Mouse (Mus musculus) layer of hippocampus, adult 8-10 months (tissue): ENCODE results near the gene Sema3g. TPM values are rescaled to one million over a fixed set of nuclear protein-coding genes. Genes with fewer than 3 reads are reported as not detected.
A peak's percentile ranks its signal among the peaks of the same experiment; 100 is the strongest.

ENCODE experiments used
- DNase-seq, 2 experiments: peaks; one replicate each; pipeline ENCODE4 v3.0.0; 2022; ENCODE audit warnings: low spot score in 2 of 2
- total RNA-seq, 4 experiments: library from RNA; stranded (reverse); gene quantifications; 2 replicates each; pipeline ENCODE4 v1.2.4; 2022

Gene Sema3g
- 1 to 10 TPM; 4.7 to 5.9 (median 5.6) TPM for total RNA-seq

DNA sequence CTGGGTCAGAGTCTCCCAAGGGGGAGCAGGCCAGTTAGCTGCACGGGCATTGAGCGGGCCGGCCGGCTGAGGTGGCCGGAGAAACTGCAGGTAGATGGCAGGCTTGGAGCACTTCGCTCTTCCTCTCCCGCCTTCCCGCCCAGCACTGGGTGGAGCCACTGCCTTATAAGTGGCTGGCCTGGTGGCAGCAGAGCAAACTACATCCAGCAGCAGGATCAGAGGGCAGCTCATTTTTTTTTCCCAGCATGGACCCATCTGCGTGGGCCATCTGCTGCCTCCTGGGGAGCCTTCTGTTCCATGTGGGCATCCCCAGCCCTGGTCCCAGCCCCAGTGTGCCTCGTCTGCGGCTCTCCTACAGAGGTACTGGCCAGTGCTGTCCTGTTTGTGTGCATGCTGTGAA is at the start of gene Sema3g:
Gene Sema3g, plus strand, starts transcription at position 195 of the 400 bp plus-strand sequence.
- no peak for DNase-seq

DNA sequence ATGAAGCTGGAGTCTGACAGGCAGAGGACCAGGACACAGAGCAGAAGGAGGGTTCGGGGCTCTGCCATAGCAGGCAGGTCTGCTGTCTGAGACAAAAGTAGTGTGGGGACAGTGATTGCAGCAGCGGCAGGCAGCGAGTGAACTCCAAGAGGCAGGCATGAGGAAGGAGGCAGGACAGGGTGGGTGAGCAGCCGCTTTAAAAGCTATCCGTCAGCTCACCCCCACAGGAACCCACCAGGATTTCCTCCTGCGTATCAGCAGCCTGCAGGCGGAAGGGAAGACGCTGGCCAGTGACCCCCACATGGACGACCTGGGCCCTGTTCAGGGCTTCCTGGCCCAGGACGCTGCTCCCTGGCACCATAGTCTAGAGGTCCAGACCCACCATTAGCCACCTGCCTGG is 49.2 kb upstream of the Sema3g start, which contains the start of gene Stab1:
Gene Stab1, minus strand, starts transcription at position 217 of the 400 bp plus-strand sequence.
- DNase-seq: no peak

DNA sequence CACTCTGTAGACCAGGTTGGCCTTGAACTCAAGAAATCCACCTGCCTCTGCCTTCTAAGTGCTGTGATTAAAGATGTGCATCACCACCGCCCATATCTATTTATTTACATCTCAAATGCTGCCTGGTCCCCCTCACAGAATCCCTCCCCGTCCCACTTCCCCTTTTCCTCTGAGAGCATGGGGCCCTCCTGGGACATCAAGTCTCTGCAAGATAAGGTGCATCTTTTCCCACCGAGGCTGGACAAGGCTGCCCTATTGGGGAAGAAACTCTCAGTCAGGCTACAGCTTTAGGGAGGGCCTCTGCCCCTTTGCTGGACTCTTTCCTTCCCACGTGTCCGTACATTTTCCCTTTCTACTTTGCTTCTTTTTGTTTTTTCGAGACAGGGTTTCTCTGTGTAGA is 48.2 kb upstream of the Sema3g start:
- no peak for DNase-seq

DNA sequence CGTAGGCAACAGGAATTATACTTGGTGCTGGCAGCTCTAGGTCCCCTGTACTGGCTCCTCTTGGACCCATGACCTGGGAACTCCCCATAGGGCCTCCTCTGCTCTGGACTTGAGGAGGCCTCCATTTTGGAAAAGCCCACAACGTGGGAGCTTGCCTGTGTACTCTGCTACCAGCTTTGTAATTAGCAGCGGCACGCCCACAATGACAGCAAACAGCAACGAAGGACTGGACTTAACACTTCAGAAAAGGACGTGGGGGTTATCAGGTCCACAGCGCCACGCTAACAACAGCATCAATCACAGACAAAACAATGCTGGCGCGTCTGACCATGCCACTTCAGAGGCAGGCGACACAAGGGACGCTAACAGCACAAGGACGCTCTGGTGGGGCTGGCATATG is 46.7 kb upstream of the Sema3g start:
- DNase-seq: no peak

DNA sequence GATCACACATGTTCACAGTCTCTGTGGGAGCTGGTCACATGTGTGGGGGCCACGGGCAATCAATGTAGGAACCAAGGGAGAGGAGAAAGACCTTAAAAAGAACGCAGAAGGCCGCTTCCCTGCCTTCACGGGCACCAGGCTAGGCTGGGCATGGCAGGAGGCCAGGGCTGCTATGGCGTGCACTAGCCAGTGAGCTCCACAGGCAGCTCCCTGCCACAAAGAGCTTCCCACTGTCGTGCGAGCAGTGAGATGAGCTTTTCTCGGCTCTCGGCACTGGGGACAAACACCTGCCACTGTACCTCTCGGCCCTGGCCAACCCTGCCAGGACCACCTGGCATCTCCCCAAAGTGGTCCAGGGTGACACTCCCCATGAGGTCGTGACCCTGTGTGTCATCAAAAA is 46.3 kb upstream of the Sema3g start:
- no peak for DNase-seq

DNA sequence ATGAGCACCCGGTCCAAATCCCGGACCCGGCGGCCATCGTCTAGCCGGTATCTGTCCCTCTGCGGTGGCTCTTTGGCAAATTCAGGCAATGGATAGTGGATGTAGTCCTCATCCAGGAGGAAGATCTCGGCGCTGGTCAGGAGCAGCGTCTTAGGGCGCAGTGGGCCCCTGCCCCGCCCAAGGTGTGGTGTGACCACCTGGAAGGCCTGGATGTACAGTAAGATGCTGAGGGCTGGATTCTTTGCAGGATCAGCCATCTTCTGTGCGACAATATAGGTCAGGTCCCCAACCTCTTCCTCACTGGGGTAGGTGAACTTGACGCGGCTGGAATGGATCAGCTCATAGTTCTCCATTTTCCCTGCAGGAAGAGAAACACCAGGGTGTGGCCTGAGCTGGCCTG is 45.8 kb upstream of the Sema3g start:
- DNase-seq: no peak

DNA sequence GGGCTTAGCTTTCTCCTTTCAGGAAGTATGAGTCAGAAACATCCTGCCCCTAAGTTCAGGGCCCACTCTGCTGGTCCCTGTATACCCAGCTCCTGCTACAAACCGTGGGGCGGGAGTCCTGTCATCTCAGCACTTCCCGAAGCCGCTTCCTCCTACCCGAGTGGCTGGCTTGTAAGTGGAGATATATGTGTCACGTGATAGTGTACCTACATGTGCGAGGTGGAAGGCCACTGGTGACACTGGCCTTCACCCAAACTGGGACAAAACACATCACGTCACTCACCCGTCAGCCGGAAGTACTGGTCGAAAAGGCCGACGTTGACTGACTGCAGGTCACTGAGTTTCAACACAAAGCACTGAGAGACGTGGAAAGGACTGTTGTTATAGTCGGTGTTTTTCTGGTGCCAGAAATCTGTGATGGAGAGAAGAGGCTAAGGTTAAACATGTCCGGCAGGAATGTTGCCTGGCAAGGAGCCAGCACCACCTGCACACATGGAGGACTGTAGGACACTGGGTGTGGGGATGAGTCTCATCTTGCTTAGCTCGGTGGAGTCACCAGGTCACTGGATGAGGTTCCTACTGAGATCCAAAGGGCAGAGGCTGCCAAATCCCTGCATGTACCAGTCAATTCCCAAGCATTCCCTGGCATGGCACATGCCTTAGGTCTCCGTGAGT is 44.7 kb upstream of the Sema3g start:
- no peak for DNase-seq

DNA sequence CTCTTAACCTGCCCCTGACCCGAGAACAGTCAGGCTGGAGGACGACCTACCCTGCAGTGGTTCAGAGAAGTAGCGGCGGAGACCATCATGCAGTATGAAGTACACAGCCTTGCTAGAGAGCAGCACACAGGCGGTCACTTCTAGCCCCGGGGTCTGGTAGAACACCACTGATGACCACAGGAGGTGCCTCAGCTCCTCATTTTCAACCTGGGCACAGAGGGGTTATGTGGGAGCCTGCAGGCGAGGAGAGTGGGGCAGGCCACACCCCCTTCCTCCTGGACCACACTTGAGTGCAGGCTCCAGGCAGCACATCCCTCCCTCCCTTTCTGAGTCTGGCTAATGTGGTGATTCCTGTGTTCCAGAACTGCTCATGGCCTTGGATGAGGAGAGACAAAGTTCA is 44.1 kb upstream of the Sema3g start:
- DNase-seq: no peak

DNA sequence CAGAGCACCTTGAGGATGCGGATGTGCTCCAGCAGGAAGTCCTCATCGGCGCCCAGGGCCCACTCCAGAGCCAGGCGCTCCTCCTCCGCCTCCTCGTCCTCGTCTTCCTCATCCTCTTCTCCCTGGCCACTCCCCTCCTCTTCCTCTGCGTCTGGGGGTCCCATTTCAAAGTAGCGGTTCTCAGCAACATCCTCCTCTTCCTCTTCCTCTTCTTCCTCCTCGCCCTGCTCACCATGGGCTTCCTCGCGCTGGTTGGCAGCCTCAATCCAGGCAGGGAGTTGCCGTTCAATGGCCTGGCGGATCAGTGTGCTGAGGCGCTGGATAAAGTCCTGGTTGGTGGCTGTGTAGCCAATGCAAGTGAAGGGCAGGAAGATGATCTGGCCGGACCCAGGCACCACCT is 40.4 kb upstream of the Sema3g start:
- no peak for DNase-seq

DNA sequence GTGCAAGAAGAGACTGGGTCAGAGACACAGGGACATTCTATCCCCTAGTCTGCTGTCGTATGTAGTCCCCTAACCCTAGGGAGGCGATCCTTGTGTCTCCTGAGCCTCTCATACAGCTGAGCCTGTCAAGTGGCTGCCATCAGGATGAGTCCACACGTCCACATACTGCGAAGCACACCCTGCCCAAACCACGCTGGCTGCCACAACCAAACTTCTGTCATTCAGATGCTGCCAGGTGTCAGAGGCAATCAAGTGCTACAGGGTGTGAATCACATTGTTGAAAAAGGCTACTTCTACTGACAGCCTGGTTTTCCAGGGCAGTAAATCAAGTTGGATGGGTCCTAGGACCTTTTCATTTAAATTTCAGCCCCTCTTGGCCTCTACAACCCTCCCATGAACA is 39.9 kb upstream of the Sema3g start:
- no peak for DNase-seq

DNA sequence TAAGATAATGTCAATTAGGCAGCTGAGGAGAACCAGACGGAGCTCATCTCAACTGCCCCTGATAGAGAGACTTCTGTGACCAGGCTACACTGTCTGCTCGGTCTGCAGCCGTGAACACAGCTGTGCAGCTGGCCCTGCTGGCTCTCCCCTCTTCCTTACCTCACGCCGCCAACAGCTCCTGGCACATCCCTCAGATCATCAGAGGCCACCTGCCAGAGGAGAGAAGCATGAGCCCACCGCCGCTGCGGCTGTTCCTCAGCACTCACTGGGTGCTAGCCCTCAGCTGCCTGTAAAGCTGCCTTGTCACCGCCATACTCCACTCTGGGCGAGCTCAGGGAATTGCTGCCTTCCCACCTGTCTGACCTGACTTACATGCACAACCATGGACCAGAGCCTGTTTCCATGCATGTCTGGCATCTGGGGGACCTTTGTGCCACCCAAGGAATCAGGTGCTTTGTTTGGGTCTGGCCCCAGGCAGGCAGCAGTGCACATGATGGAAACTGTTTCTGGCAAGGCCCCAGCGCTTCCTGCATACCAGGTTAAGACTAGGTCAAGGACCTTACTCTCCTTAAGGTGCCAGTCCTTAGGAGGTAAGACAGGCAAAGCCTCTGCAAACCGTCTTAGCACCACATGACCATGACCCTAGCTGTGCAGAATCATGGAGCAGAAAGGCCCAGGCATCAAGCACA is 37.8 kb upstream of the Sema3g start:
- no peak for DNase-seq

DNA sequence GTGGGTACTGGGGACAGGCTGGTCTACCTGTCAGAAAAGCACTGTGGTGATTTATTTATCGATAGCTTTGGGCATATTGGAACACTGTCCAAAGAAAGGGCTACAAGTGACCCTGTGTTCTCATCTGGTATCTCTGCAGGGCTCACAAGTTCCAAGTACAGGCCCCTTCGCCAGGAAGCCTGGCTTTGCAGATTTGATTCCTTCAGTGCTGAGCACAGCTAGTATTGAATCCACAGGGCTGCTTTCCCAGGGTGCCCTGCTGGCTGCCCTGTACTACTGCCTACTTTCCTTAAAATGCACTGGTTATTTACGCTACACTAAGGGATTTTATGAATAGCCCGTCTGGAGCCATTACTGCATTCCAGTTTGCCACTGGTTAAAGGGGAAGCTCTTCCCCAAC is 36.1 kb upstream of the Sema3g start:
- no peak for DNase-seq

DNA sequence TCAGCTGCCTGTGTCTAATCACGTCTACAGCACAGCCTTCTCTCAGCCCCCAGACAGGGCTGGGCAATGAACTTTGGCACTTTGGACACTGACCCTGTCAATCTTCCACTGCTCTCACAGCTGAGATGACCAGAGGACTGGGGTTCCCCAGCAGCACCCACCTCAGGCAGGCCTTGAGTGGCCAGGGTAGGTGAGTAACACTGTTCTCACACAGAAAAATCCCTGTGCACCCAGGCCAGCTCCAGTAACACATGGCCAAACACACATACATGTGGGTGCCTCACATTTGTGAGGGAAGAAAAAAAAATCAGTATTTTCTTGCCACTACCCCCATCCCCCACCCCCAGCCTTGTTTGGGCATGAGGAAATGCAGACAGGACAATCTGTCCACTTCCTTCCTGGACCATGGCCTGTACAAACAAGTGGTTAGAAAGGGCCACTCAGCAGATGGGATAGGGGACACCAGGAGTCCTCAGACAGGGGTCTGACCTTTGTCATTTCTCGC is 34.8 kb upstream of the Sema3g start:
- no peak for DNase-seq

DNA sequence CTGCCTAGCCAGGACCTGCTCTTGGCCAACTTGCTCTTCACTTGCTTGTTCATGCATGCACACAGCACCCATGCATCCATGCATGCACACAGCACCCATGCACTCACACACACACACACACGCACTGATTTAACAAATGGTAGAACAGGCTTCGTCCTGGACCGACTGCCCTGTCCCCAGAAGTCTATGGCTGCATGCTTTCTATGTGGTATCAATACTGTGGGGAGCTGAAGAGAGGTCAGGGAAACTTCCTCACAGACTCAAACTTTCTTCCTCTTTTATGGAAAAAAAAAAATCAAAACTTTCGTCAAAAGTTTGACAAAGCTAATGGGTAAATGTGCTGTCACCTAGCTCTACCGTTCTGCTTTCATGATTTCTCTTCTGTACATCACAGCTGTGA is 34.1 kb upstream of the Sema3g start:
- no peak for DNase-seq

DNA sequence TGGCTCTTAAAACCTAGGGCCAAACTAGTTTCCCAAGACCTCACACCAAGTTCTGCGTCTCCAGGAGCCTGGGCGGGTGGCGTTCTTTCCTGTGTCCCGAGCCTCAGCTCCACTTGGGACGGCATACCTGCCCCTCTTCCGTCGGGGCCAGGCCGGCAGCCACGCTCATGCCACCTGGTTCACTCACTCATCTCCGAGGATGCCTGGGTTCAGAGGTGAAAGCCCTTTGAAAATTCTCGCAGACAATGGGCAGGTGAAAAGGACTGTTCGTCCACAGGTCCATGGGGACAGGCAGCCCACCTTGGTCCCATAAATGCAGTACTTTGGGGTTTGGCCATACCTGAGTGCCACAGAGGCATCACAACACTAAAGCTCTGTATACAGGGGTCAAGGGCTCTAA is 33.5 kb upstream of the Sema3g start:
- DNase-seq: no peak

DNA sequence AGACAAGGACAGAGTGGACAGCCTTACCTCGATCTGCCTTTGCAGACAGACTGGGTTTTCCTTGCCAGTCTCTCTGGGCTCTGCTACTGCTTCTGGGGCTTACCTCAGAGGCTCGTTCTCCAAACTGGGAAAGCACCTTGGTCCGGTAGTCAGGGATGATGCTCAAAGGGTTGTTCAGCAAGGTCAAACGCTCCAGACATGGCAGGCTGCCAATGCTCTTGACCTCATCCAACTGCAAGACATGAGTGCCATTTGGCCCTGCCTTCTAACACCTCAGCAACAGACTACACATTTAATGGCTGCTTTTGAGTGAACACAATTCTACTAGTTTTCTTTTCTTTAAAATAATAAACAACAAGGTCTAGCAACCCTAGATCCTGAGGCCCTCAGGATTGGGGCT is 31.0 kb upstream of the Sema3g start:
- no peak for DNase-seq

DNA sequence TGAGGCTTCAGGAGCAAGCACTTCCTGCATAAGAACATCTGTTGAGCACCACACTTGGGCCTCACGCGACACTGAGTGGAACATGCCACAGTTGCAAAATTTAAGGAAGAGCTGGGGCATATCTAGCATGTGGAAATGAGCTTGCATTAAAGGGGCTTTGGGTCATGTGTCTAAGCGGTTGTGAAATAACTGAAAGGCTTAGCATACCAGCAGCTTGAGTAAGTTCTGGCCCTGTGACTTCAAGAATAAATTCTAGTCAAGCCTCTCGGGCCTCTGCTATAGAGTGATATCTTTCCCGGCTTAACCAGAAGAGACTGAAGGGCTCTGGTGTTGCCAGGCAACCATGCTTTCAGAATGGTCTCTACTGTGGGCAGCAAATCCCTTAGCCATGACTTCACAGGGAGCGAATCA is 28.9 kb upstream of the Sema3g start:
- no peak for DNase-seq

DNA sequence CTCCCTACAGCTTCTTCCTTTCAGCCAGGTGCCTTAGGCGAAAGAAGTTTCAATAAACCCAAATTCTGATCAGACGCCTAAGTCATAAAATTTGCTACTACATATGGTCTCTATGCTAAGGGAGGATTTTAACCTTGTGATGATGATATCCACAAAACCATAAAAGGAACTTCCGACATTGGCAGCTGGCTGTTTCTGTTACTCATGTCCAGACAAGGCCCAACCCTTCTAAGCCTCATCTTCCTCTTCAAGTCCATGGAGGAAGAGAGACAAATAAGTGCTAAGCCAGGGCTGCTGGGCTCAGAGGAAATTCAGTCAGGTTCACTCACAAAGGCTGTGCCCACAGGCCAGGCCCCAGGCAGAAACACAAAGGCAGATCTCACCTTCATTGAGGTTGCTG is 28.3 kb upstream of the Sema3g start:
- no peak for DNase-seq

DNA sequence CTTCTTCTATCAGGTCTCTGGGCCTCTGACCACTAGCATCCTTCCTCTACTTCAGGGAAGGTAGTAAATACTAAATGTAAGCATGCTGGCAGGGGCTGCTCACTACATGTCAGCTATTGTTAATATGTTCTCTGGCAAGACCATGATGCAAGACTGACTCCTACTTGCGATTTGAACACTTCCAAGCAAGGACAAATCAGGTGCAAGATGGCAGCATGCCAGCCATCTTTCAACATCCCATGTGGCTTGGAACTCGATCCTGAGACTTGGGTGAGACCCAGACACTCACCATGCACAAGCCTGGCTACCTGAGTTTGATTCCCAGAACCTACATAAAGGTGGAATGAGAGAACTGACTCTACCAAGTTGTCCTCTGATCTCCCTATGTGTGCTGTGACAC is 25.7 kb upstream of the Sema3g start:
- DNase-seq: no peak

DNA sequence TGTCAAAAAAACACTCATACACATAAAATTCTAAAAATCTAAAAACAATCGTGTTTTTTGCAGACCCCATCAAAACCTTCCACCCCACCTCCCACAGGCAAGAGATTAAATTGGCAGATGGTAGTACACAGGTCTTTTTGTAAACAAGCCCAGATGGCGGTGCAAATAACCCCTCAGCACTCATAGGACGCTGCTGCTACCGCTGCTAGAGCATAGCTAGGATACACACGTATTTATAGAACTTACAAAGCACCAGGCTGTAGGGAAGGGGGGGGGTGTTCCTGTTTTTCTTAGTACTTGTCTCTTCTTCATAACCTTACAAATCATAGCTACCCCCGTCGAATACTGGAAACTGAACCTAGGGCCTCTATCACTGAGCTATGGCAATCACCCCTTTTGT is 23.9 kb upstream of the Sema3g start:
- DNase-seq: peak in 1 of 2 experiments; percentile 43

DNA sequence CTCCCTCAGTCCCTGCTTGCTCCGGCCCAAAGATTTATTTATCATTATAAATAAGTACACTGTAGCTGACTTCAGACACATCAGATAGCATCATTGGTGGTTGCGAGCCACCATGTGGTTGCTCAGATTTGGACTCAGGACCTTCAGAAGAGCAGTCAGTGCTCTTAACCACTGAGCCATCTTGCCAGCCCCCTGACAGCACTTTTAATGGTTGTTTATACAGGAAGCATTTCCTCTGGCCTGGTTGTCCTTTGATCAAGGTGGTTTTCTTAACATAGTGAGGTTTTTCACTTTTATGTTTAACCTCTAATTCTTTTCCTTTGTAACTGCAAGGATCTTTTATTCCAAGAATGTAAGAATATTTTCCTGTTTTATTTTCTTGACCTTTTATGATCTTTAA is 23.2 kb upstream of the Sema3g start:
- no peak for DNase-seq

DNA sequence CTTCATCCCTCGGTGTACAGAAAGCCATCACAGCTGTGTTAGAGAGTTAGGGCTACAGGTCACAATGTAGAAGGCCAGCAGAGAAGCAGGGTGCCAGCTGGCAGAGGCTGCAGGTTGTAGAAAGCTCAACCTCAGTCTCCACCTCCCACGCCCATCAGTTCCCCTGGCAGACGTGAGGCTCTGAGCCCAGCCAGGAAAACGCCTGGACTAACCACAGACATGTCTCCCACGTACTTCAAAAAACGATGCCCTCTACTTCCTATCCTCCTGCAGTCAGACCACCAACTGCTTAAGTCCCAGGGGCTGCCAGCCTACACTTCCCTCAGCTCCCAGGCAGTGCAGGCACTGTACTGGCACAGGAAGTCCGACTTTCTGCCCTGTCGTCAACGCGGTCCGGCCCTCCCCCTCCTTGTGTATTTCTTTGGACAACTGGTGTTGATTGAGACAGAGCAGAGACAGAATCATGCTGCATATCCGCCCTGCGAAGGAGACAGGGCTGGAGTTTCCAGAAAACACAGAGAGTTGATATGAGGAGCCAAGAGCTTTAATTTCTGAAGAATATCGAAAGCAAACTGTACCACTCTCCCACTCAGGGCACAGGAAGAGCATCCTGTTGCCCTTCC is 22.7 kb upstream of the Sema3g start:
- no peak for DNase-seq

DNA sequence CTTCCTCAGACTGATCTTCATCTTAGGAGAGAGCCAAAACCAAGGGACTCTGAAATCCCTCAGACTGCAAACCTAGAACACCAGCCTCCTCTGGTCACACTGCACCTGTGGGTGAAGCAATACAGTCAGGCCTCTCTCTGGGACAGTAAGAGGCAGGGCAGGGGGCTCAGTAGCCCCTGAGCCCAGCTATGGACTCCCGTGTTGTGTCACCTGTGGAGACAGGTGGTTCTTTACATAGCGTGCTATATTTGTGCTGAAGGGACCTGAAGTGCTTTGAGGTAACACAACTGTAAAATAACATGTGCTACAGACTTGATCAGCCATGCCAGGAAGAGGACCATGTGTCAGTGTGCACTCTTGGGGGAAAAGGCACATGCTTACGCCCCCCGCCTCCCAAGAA is 22.1 kb upstream of the Sema3g start:
- no peak for DNase-seq
